Mouse (Mus musculus) ZHBTc4 (cell line): Measurements from ENCODE around the gene Gm10260.
A peak's percentile ranks its signal among the peaks of the same experiment; 100 is the strongest.

ENCODE experiments used
- DNase-seq: peaks from one replicate; pipeline ENCODE4 v3.0.0-alpha.2; 2011; ENCODE audit warnings: low read depth, low spot score

The Gm10260 gene

GRCm38 (mm10) chr13:97760532-97760931, at the start of gene Gm10260:
Gm10260 (minus strand) TSS chr13:97760632.
- no peak for DNase-seq

- no peak for DNase-seq
These were observed 49.4 kb upstream of the Gm10260 start for GRCm38 (mm10) chr13:97809828-97810227.

- DNase-seq, result no peak
These were observed 45.5 kb upstream of the Gm10260 start for GRCm38 (mm10) chr13:97805907-97806306.

GRCm38 (mm10) chr13:97802386-97802785, 42.0 kb upstream of the Gm10260 start:
- DNase-seq, result peak; percentile 69

- no peak for DNase-seq
These were observed 37.0 kb upstream of the Gm10260 start for GRCm38 (mm10) chr13:97797462-97797861.

- no peak for DNase-seq
These were observed 34.3 kb upstream of the Gm10260 start for GRCm38 (mm10) chr13:97794780-97795179.

GRCm38 (mm10) chr13:97793932-97794331, 33.5 kb upstream of the Gm10260 start:
- DNase-seq, result no peak

- no peak for DNase-seq
These were observed 31.2 kb upstream of the Gm10260 start for GRCm38 (mm10) chr13:97791664-97792063.

- DNase-seq, result no peak
These were observed 29.5 kb upstream of the Gm10260 start for GRCm38 (mm10) chr13:97789782-97790450.

- DNase-seq, result no peak
These were observed 24.9 kb upstream of the Gm10260 start for GRCm38 (mm10) chr13:97785167-97785835.

- no peak for DNase-seq
These were observed 23.2 kb upstream of the Gm10260 start for GRCm38 (mm10) chr13:97783423-97784143.

- DNase-seq, result peak; percentile 48
These were observed 21.6 kb upstream of the Gm10260 start for GRCm38 (mm10) chr13:97782063-97782462.

GRCm38 (mm10) chr13:97781637-97782036, 21.2 kb upstream of the Gm10260 start:
- no peak for DNase-seq

GRCm38 (mm10) chr13:97780556-97780955, 20.1 kb upstream of the Gm10260 start:
- DNase-seq, result no peak

- no peak for DNase-seq
These were observed 19.4 kb upstream of the Gm10260 start for GRCm38 (mm10) chr13:97779657-97780445.

- DNase-seq, result no peak
These were observed 18.3 kb upstream of the Gm10260 start for GRCm38 (mm10) chr13:97778698-97779194.

GRCm38 (mm10) chr13:97777667-97778066, 17.2 kb upstream of the Gm10260 start:
- no peak for DNase-seq

GRCm38 (mm10) chr13:97776702-97777101, 16.3 kb upstream of the Gm10260 start:
- no peak for DNase-seq

GRCm38 (mm10) chr13:97775907-97776306, 15.5 kb upstream of the Gm10260 start:
- no peak for DNase-seq

GRCm38 (mm10) chr13:97774740-97775425, 14.5 kb upstream of the Gm10260 start:
- no peak for DNase-seq

- no peak for DNase-seq
These were observed 8.8 kb upstream of the Gm10260 start for GRCm38 (mm10) chr13:97769205-97769604.
